Mouse (Mus musculus) splenic B cell, adult 2 months (primary cell): ENCODE data around the gene Lyst.

Source experiments
- DNase-seq: peaks from one replicate; pipeline ENCODE4 v3.0.0-alpha.2; 2011; ENCODE audit warnings: low read depth, low spot score
- H3K27me3 ChIP-seq: 2 replicates; pipeline ENCODE4 v1.6.1; 2012; ENCODE audit warnings: mild to moderate bottlenecking, low read length, moderate library complexity, mixed read lengths; ENCODE audit not compliant: control insufficient read depth, poor library complexity, insufficient read depth, severe bottlenecking
- H3K36me3 ChIP-seq: 2 replicates; pipeline ENCODE4 v1.6.1; 2012; ENCODE audit warnings: mild to moderate bottlenecking, low read length, moderate library complexity, mixed read lengths; ENCODE audit not compliant: control insufficient read depth, poor library complexity, insufficient read depth, severe bottlenecking

Lyst gene

DNA sequence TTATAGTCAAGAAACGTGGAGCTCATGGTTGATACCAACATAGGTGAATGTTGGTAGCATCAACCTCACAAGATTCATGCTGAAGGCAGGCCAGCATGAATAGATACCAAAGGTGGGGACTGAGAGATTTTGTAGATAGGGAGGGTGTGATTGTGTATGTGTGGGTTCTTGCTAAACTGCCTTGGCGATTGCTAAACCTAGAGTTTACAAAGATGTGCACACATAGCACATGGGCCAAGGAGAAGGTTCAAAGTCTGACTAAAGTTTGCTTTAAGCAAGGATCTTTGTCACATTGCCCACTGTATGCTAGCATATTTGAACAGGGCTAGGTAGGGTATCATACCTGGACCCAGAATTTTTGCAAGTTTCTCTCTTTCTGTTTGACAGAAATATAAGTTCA lies 1.2 kb upstream of the Lyst start:
- H3K27me3 ChIP-seq, result no peaks in the 10 kb centered on the region
- H3K36me3 ChIP-seq, result no peaks in the 10 kb centered on the region
- no peak for DNase-seq

DNA sequence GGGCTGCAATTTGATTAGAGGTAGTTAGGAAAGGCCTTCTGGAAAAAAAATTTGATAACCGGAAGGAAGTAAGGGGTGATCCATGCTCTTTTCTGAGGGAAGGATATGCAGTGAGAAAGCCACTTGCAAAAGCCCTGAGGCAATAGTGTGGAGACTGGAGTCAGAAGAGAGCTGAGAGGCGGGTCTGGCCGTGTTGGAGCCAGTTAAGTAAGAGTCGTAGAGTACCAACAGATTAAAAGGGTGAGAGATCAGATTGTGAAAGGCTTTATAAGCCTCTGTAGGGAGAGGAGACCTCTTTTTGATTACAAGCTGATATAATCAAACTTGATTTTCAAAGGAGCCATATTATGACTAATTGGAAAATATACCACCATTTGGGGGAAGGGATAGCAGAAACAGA lies 1.7 kb downstream of the Lyst start:
- no peak for DNase-seq
- Histone ChIP-seq H3K27me3 (no peaks in the 10 kb centered on the region), H3K36me3 (no peaks in the 10 kb centered on the region)

DNA sequence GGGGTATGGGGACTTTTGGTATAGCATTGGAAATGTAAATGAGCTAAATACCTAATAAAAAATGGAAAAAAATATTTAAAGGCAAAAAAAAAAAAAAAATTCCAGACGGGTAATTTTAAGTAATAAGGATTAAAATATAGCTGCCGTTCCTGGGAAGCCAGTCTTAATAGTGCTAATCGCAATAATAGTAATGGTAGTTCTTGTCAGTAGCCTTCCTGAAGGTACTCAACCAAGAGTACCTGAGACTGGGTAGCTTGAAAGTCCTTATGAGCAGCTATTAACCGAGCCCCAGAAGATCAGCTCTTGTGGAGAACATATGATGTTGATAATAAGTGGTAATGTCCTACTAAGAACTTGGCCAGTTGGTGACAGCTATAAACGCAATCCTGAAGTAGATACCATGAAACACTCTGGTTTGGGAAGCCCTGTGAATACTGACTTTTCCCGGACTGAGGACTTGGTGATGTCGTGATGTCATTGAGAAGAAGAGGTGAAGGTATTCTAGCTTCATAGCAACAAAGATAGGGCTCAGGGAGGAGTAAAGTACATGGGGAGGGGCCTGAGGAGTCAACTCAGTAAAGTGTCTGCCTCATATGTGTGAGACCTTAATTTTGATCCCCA lies 6.3 kb downstream of the Lyst start:
- no peak for DNase-seq
- Histone ChIP-seq H3K27me3 (no peaks in the 10 kb centered on the region), H3K36me3 (no peaks in the 10 kb centered on the region)

DNA sequence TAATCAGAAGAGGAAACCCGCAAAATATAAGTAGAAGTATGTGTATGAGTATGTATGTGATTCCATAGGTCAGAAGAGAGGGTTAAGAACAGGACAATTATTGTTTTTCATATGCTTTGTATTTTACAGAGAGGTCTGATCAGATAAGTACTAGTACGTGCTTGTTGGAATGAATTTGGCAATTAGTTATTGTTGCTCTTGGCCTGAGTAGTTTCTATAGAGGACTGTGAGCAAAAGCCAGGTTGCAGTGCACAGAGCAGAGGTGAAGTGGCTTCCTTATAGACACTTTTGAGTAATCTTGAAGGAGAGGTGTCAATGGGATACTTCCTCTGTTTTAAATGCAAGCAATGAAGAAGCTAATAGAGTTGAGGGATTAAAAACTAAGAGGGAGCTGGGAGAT lies 7.7 kb downstream of the Lyst start:
- DNase-seq, result no peak
- Histone ChIP-seq H3K27me3 (no peaks in the 10 kb centered on the region), H3K36me3 (no peaks in the 10 kb centered on the region)

DNA sequence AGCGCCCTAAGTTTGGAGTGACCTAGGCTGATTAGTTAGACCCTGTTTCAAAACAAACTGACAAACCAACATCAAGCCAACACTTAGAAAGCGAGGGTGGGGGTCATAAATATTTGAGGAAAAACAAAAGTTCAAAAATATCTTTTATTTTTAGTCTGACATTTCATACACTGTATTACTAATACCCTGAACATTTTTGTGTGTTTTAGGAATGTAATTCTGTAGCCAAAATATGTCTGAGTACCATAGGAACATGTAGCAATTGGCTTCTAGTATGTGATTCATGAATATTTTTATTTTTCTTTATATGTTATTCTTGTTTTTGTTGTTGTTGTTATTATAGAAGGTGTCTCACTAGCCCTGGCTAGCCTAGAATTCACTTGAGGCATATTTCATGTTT lies 11.2 kb downstream of the Lyst start:
- DNase-seq, result no peak
- H3K36me3 ChIP-seq, result peaks cover 3% of the 10 kb centered on the region; the same call in 1 of the 2 replicates
- H3K27me3 ChIP-seq, result no peaks in the 10 kb centered on the region

DNA sequence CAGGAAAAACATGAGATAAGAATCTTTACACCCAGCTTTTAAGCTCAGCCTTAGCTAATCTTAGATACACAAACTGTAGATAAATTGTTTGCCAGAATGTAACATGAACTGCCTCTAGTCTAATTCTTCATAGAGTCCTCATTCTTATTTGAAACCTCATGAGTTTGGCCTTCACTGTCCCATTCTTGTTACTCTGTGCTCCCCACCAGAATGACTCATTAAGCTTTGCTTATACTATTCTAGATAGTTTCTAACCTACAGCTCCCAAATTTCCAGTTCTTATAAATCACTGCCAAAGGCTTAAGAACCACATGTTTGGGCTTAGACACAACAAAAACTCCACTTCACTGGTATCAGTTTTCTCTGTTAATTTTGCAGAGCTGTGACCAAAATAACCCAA lies 16.0 kb downstream of the Lyst start:
- no peak for DNase-seq
- Histone ChIP-seq H3K36me3 (peaks cover 3% of the 10 kb centered on the region; the same call in 1 of the 2 replicates), H3K27me3 (no peaks in the 10 kb centered on the region)

DNA sequence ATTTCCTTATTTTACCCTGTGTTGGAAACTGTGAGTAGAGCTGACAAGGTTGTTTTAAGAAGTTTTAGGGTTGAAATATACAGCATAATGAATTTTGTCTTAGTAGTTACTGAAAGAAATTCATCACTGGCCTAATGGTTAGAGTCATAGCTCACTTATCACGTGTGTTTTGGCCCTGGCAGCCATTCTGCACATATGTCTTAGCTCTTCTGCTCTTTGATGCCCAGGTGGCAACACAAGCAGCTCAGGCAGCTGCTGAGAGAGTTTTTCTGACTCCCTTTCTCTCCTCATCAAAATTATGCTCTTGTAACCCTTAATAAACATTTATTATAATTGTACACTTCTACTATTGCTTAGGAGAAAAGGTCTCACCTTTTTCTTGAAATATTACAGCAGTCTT lies 18.1 kb downstream of the Lyst start:
- DNase-seq, result no peak
- peaks cover 2% of the 10 kb centered on the region; the same call in 1 of the 2 replicates for H3K36me3 ChIP-seq

DNA sequence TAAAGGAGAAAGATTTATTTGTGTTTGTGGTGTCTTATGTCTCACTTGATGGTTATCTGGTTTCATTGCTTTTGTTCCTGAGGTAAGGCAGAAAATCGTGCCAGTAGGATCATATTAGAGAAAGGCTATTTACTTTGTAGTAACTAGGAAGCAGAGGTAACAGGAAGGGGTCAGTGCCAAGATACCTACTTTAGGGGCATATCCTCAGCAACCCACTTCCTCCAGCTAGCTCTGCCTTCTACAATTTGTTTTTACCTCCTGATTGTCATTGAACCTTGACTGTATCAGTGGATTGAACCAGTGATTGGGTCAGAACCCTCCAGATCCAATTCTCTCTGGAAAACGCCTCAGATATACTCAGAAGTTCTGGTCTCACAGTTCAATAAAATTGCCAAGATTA lies 19.5 kb downstream of the Lyst start:
- Histone ChIP-seq H3K36me3 (0 out of 2 replicates have a peak, but pooled peaks cover 2% of the 10 kb centered on the region), H3K27me3 (no peaks in the 10 kb centered on the region)
- no peak for DNase-seq

More for the DNA sequence above, 18.1 kb downstream of the Lyst start:
- no peaks in the 10 kb centered on the region for H3K27me3 ChIP-seq

DNA sequence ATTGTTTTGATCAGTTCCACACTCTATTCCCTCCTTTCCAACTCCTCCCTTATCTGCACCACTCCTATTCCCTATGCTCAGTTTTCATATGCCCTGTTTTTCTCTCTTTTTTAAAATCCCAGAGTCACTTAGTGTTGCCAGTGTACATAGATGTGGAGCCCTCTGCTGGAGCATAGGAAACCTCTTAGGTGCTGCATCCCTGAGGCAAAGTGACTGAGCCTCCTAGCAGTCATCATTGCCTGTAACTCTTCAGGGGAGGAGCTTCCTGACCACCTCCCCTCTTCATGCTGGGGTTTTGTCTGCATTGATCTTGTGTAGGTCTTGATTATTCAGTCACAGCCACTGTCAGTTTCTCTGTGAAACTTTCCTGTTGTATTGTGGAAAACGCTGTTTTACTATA lies 22.7 kb downstream of the Lyst start:
- no peaks in the 10 kb centered on the region for H3K27me3 ChIP-seq
- DNase-seq, result peak; percentile 76
- peaks cover 5% of the 10 kb centered on the region; the same call in 1 of the 2 replicates for H3K36me3 ChIP-seq

DNA sequence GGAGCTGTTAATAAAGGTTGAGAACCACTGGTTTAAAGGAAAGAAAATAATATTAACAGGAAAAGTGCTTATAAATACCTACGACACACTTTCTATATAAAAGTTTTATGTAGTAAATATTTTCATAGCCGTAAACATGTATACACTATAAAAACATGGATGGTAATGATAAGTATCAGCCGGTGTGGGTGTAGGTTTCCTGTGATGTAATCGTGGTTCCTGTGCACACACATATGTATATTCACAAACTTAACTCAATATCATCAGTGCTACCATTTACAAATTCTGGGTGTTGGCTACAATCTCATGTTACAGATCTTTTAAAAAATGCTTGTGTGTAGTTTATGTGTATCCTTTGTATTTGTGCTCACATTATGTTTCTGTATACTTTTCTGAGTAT lies 24.0 kb downstream of the Lyst start:
- H3K36me3 ChIP-seq, result peaks cover 6% of the 10 kb centered on the region; the same call in 1 of the 2 replicates
- H3K27me3 ChIP-seq, result no peaks in the 10 kb centered on the region
- no peak for DNase-seq

DNA sequence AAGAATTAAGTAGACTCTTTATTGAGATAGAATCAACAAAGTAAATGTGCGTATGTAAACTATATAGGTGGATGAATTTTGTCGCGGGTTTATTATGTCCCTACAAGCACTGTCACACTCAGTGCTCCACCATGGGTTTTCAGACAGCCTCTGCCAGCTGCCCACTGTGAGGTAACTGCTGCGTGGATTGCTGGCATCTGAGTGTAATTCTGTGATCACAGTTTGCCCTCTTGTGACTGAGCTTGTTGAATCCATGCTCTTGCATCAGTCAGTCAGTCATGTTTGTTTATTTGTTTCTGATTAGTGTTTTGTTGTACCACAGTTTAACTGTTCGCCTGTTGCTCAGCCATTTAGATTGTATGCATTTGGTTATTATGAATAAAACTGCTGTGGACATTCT lies 31.3 kb downstream of the Lyst start:
- Histone ChIP-seq H3K36me3 (peaks cover 5% of the 10 kb centered on the region; the same call in 1 of the 2 replicates), H3K27me3 (no peaks in the 10 kb centered on the region)
- DNase-seq, result peak; percentile 14

DNA sequence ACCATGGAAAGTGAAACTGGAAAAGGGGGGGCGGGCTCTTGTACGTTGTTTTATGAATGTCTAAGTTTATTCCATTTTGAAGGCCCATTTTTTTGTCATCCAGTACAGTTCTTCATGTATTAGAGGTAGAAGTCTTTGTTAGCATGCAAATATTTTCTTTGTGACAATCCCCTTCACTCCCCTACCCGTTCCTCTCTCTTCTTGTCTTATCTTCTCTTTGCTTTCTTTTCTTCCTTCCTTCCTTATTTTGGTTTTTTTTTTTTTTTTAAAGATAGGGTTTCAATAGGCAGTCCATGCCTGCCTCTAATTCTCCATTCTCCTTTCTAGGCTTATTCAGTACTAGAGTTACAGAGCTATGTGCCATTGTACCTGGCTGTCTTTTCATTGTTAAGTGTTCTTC lies 32.4 kb downstream of the Lyst start:
- Histone ChIP-seq H3K36me3 (peaks cover 2% of the 10 kb centered on the region; the same call in 1 of the 2 replicates), H3K27me3 (no peaks in the 10 kb centered on the region)
- no peak for DNase-seq

DNA sequence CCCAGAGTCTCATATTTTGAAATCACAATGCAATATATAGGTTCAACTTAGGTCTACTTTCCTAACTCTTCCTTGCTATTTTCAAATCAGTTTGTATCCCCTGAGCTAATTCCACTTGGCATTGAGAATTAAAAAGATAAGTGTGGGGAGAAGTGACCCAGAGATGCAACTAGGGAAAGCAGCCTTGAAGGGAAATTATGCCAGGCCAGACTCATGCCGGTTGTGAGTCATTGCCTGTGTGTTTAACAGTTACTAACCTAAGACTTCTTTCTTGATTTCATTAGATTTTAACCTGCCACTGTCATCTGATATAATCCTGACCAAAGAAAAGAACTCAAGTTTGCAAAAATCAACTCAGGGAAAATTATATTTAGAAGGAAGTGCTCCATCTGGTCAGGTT lies 43.5 kb downstream of the Lyst start:
- no peak for DNase-seq
- Histone ChIP-seq H3K36me3 (peaks cover 14% of the 10 kb centered on the region), H3K27me3 (no peaks in the 10 kb centered on the region)

DNA sequence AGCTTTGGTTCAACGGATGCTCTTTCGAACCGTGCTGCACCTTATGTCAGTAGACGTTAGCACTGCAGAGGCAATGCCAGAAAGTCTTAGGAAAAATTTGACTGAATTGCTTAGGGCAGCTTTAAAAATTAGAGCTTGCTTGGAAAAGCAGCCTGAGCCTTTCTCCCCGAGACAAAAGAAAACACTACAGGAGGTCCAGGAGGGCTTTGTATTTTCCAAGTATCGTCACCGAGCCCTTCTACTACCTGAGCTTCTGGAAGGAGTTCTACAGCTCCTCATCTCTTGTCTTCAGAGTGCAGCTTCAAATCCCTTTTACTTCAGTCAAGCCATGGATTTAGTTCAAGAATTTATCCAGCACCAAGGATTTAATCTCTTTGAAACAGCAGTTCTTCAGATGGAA lies 44.5 kb downstream of the Lyst start:
- Histone ChIP-seq H3K36me3 (peaks cover 14% of the 10 kb centered on the region), H3K27me3 (no peaks in the 10 kb centered on the region)
- no peak for DNase-seq

DNA sequence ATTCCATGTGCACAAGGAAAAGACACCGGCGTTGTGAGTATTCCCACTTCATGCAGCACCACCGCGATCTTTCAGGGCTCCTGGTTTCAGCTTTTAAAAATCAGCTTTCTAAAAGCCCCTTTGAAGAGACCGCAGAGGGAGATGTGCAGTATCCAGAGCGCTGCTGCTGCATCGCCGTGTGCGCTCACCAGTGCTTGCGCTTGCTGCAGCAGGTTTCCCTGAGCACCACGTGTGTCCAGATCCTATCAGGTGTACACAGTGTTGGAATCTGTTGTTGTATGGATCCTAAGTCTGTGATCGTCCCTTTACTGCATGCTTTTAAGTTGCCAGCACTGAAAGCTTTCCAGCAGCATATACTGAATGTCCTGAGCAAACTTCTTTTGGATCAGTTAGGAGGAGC lies 45.0 kb downstream of the Lyst start:
- H3K27me3 ChIP-seq, result no peaks in the 10 kb centered on the region
- DNase-seq, result no peak
- H3K36me3 ChIP-seq, result peaks cover 14% of the 10 kb centered on the region

DNA sequence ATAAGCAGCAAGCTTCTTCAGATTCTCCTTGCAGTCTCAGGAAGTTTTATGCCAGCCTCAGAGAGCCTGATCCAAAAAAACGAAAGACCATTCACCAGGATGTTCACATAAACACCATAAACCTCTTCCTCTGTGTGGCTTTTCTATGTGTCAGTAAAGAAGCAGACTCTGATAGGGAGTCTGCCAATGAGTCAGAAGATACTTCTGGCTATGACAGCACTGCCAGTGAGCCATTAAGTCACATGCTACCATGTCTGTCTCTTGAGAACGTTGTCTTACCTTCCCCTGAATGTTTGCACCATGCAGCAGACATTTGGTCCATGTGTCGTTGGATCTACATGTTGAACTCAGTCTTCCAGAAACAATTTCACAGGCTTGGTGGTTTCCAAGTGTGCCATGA lies 47.4 kb downstream of the Lyst start:
- peaks cover 19% of the 10 kb centered on the region for H3K36me3 ChIP-seq
- no peak for DNase-seq
- no peaks in the 10 kb centered on the region for H3K27me3 ChIP-seq
